Mouse (Mus musculus) layer of hippocampus, postnatal 36 days (tissue): ENCODE data around the gene Hic2. TPM values are rescaled to one million over a fixed set of nuclear protein-coding genes. Genes with fewer than 3 reads are reported as not detected.
"Not testable (repeated sequence)": the region's sequence is repeated elsewhere in the genome, so short reads cannot be mapped to it uniquely, and the experiment has no call there.

Source experiments
- DNase-seq, 2 experiments: peaks; one replicate each; pipeline ENCODE4 v3.0.0; 2022
- total RNA-seq, 2 experiments: library from RNA; stranded (reverse); gene quantifications; 2 replicates each; pipeline ENCODE4 v1.2.3; 2021

The Hic2 gene
- total RNA-seq, result 1 to 10 TPM; 4.5 to 5.9 TPM

GRCm38 (mm10) chr16:17232794-17233701 lies at the start of gene Hic2:
Hic2 (plus strand) TSS chr16:17233572.
- peak; percentile 89 to 90 for DNase-seq

GRCm38 (mm10) chr16:17185475-17185874 lies 47.9 kb upstream of the Hic2 start:
- no peak for DNase-seq

GRCm38 (mm10) chr16:17193823-17194222 lies 39.5 kb upstream of the Hic2 start:
- no peak for DNase-seq

- peak in 1 of 2 experiments; percentile 11 for DNase-seq
Observed at GRCm38 (mm10) chr16:17200121-17200952, 33.0 kb upstream of the Hic2 start.

- peak; percentile 85 to 86 for DNase-seq
Observed at GRCm38 (mm10) chr16:17200953-17201707, 32.2 kb upstream of the Hic2 start.

- no peak for DNase-seq
Observed at GRCm38 (mm10) chr16:17201977-17202376, 31.4 kb upstream of the Hic2 start.

- DNase-seq, result no peak
Observed at GRCm38 (mm10) chr16:17202549-17202948, 30.8 kb upstream of the Hic2 start, which contains the start of gene Ube2l3. Ube2l3 (minus strand) TSS chr16:17202649.

GRCm38 (mm10) chr16:17204990-17205389 lies 28.4 kb upstream of the Hic2 start:
- DNase-seq, result no peak

- peak; percentile 83 to 86 for DNase-seq
Observed at GRCm38 (mm10) chr16:17208389-17209361, 24.7 kb upstream of the Hic2 start, which contains the start of gene Rimbp3. Rimbp3 (plus strand) TSS chr16:17208603.

- DNase-seq, result no peak
Observed at GRCm38 (mm10) chr16:17209404-17209960, 23.9 kb upstream of the Hic2 start.

GRCm38 (mm10) chr16:17209981-17210838 lies 23.2 kb upstream of the Hic2 start:
- peak; percentile 82 to 86 for DNase-seq

GRCm38 (mm10) chr16:17216934-17217633 lies 16.3 kb upstream of the Hic2 start:
- no peak for DNase-seq

- DNase-seq, result no peak
Observed at GRCm38 (mm10) chr16:17220127-17220733, 13.1 kb upstream of the Hic2 start.

GRCm38 (mm10) chr16:17222197-17222596 lies 11.2 kb upstream of the Hic2 start:
- peak; percentile 93 to 97 for DNase-seq

- no peak for DNase-seq
Observed at GRCm38 (mm10) chr16:17225584-17225983, 7.8 kb upstream of the Hic2 start.

- no peak for DNase-seq
Observed at GRCm38 (mm10) chr16:17226496-17226895, 6.9 kb upstream of the Hic2 start.

- not testable (repeated sequence) for DNase-seq
Observed at GRCm38 (mm10) chr16:17231523-17231922, 1.8 kb upstream of the Hic2 start.

- peak; percentile 37 to 49 for DNase-seq
Observed at GRCm38 (mm10) chr16:17233702-17234498, 528 bp downstream of the Hic2 start.
